Mouse (Mus musculus): ENCODE measurements around the gene Atxn7l3. TPM values are rescaled to one million over a fixed set of nuclear protein-coding genes. Genes with fewer than 3 reads are reported as not detected.

Gene Atxn7l3
- polyA plus RNA-seq, 1 experiment: 44.3 TPM

DNA sequence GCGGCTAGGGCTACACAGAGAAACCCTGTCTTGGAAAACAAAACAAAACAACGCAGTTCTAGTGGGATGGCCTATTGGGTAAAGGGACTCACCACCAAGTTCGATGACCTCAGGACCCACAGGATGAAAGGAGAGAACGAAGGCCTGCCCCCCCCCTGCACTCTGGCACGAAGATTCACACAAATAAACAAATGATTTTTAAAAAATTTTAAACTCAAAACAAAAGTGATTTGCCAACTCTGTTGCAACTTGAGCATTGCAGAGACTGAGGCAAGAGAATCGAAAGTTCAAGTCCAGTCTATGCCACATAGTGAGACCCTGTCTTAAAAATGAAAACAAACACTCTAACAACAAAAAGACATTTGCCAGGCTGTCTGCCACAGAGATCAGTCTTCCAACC, 55.8 kb downstream of the Atxn7l3 start:
- Histone ChIP-seq H3K27me3 (ENCODE audit: control insufficient read depth, insufficient read depth, low read length, poor library complexity, severe bottlenecking) (no peaks in the 10 kb centered on the region), H3K4me1 (ENCODE audit: control insufficient read depth, insufficient read depth, low read length) (no peaks in the 10 kb centered on the region), H3K27ac (ENCODE audit: insufficient read depth, low read length) (no peak overlapping the region), H3K9ac (ENCODE audit: low read depth, poor library complexity, severe bottlenecking) (no peak overlapping the region), H3K9me3 (replicated peaks; ENCODE audit: control insufficient read depth, insufficient read depth, low read length, poor library complexity, severe bottlenecking) (no peaks in the 10 kb centered on the region), H3K36me3 (ENCODE audit: control insufficient read depth, insufficient read depth, low read length, poor library complexity, severe bottlenecking) (no peaks in the 10 kb centered on the region), H3K4me3 (ENCODE audit: low read depth, low read length) (no peak overlapping the region)
- no peak for TF ChIP-seq EP300 (IDR thresholded peaks at IDR 0.05; ENCODE audit: insufficient read depth, low read depth, low read length)
- TF ChIP-seq CTCF (IDR thresholded peaks at IDR 0.05; ENCODE audit: low read depth, low read length): no peak
- TF ChIP-seq POLR2A (IDR thresholded peaks at IDR 0.05; ENCODE audit: insufficient read depth, low read length): no peak

Other genes with a start within 250 kb of the Atxn7l3 start
- gene Mpp2, start 208.1 kb downstream of the Atxn7l3 start, polyA plus RNA-seq (2011; ENCODE audit: insufficient read depth, insufficient read length, low read depth, missing spikeins): 3.4 and 3.6 TPM in 2 replicates
- not detected in 2 replicates for gene Ppy, start 195.3 kb downstream of the Atxn7l3 start, polyA plus RNA-seq (2011; ENCODE audit: insufficient read depth, insufficient read length, low read depth, missing spikeins)
- not detected in 2 replicates for gene Pyy, start 188.8 kb downstream of the Atxn7l3 start, polyA plus RNA-seq (2011; ENCODE audit: insufficient read depth, insufficient read length, low read depth, missing spikeins)
- 0.65 TPM in 1 of 2 replicates, not detected in the other for gene Nags, start 151.1 kb downstream of the Atxn7l3 start, polyA plus RNA-seq (2011; ENCODE audit: insufficient read depth, insufficient read length, low read depth, missing spikeins)
- gene Tmem101, start 140.2 kb downstream of the Atxn7l3 start, polyA plus RNA-seq (2011; ENCODE audit: insufficient read depth, insufficient read length, low read depth, missing spikeins): 22.3 and 24.5 TPM in 2 replicates
- 137 and 146 TPM in 2 replicates for gene Lsm12, start 111.3 kb downstream of the Atxn7l3 start, polyA plus RNA-seq (2011; ENCODE audit: insufficient read depth, insufficient read length, low read depth, missing spikeins)
- gene G6pc3, start 107.0 kb downstream of the Atxn7l3 start, polyA plus RNA-seq (2011; ENCODE audit: insufficient read depth, insufficient read length, low read depth, missing spikeins): 33.0 and 33.6 TPM in 2 replicates
- 41.2 and 42.4 TPM in 2 replicates for gene Hdac5, start 66.5 kb downstream of the Atxn7l3 start, polyA plus RNA-seq (2011; ENCODE audit: insufficient read depth, insufficient read length, low read depth, missing spikeins)
- gene BC030867, start 47.7 kb downstream of the Atxn7l3 start, polyA plus RNA-seq (2011; ENCODE audit: insufficient read depth, insufficient read length, low read depth, missing spikeins): 32.5 and 34.0 TPM in 2 replicates
- gene Asb16, start 27.9 kb downstream of the Atxn7l3 start, polyA plus RNA-seq (2011; ENCODE audit: insufficient read depth, insufficient read length, low read depth, missing spikeins): 0.70 and 2.3 TPM in 2 replicates
- gene Tmub2, start 11.7 kb downstream of the Atxn7l3 start, polyA plus RNA-seq (2011; ENCODE audit: insufficient read depth, insufficient read length, low read depth, missing spikeins): 19.7 and 20.0 TPM in 2 replicates
- gene Ubtf, start 23.1 kb upstream of the Atxn7l3 start, polyA plus RNA-seq (2011; ENCODE audit: insufficient read depth, insufficient read length, low read depth, missing spikeins): 81.7 and 82.0 TPM in 2 replicates
- 0.48 and 0.53 TPM in 2 replicates for gene Slc4a1, start 69.6 kb upstream of the Atxn7l3 start, polyA plus RNA-seq (2011; ENCODE audit: insufficient read depth, insufficient read length, low read depth, missing spikeins)
- 7.0 and 9.5 TPM in 2 replicates for gene Rundc3a, start 96.8 kb upstream of the Atxn7l3 start, polyA plus RNA-seq (2011; ENCODE audit: insufficient read depth, insufficient read length, low read depth, missing spikeins)
- 284 and 342 TPM in 2 replicates for gene Slc25a39, start 111.3 kb upstream of the Atxn7l3 start, polyA plus RNA-seq (2011; ENCODE audit: insufficient read depth, insufficient read length, low read depth, missing spikeins)
- gene Grn, start 133.7 kb upstream of the Atxn7l3 start, polyA plus RNA-seq (2011; ENCODE audit: insufficient read depth, insufficient read length, low read depth, missing spikeins): 68.4 and 88.3 TPM in 2 replicates
- gene Fam171a2, start 151.1 kb upstream of the Atxn7l3 start, polyA plus RNA-seq (2011; ENCODE audit: insufficient read depth, insufficient read length, low read depth, missing spikeins): 4.4 and 5.4 TPM in 2 replicates
- 7.0 and 7.9 TPM in 2 replicates for gene Itga2b, start 173.5 kb upstream of the Atxn7l3 start, polyA plus RNA-seq (2011; ENCODE audit: insufficient read depth, insufficient read length, low read depth, missing spikeins)